Mouse (Mus musculus): ENCODE data around the gene Pnpo.

Gene Pnpo

GRCm38 (mm10) chr11:96969280-96969722 lies 25.5 kb upstream of the Pnpo start:
- no peak for DNase-seq

- no peak for DNase-seq
Measured at GRCm38 (mm10) chr11:96968476-96968875, 24.7 kb upstream of the Pnpo start.

- no peak for DNase-seq
Measured at GRCm38 (mm10) chr11:96967544-96968269, 23.9 kb upstream of the Pnpo start.

GRCm38 (mm10) chr11:96966914-96967543 lies 23.2 kb upstream of the Pnpo start:
- no peak for DNase-seq

- DNase-seq, result no peak
Measured at GRCm38 (mm10) chr11:96966172-96966571, 22.4 kb upstream of the Pnpo start.

GRCm38 (mm10) chr11:96963580-96963979 lies 19.8 kb upstream of the Pnpo start:
- peak; percentile 90 for DNase-seq

GRCm38 (mm10) chr11:96957061-96957805 lies 13.4 kb upstream of the Pnpo start:
- no peak for DNase-seq

GRCm38 (mm10) chr11:96956009-96956724 lies 12.4 kb upstream of the Pnpo start:
- peak; percentile 51 for DNase-seq

GRCm38 (mm10) chr11:96955094-96955493 lies 11.3 kb upstream of the Pnpo start:
- no peak for DNase-seq

- no peak for DNase-seq
Measured at GRCm38 (mm10) chr11:96952896-96953295, 9.1 kb upstream of the Pnpo start.

- no peak for DNase-seq
Measured at GRCm38 (mm10) chr11:96952426-96952825, 8.6 kb upstream of the Pnpo start.

- no peak for DNase-seq
Measured at GRCm38 (mm10) chr11:96950767-96951166, 7.0 kb upstream of the Pnpo start.

- no peak for DNase-seq
Measured at GRCm38 (mm10) chr11:96947849-96948248, 4.1 kb upstream of the Pnpo start.

GRCm38 (mm10) chr11:96946498-96946897 lies 2.7 kb upstream of the Pnpo start:
- no peak for DNase-seq

- no peak for DNase-seq
Measured at GRCm38 (mm10) chr11:96944844-96945580, 1.2 kb upstream of the Pnpo start.

- no peak for DNase-seq
Measured at GRCm38 (mm10) chr11:96941989-96942590, 1.7 kb downstream of the Pnpo start.

- DNase-seq, result no peak
Measured at GRCm38 (mm10) chr11:96940578-96941465, 3.0 kb downstream of the Pnpo start.

GRCm38 (mm10) chr11:96938426-96938800 lies 5.4 kb downstream of the Pnpo start:
- no peak for DNase-seq

GRCm38 (mm10) chr11:96937549-96938425 lies 6.0 kb downstream of the Pnpo start:
- DNase-seq, result no peak

All from right cerebral cortex, postnatal 4 days (tissue).